Mouse (Mus musculus): ENCODE measurements around the gene Ptges2.

DNA sequence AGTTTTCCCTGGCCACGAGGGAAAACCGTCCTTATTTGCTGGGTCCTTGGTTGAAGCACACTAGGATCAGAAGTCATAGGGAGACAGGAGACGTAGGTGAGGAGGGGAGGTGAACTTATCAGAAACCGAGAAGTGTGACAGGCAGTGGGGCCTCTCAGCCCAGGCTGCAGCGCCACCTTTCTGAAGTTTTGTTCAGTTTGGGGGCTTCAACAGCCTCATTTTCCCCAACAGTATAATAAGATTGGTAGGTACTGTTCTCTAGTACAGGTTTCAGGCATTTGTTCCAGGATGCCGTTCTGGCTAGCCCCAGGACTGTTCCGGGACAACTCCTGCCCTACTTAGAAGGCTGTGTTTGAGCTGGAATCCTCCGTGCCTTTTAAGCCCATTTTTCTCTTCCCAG lies 723 bp upstream of the Ptges2 start:
- no peak for TF ChIP-seq POLR2A (IDR thresholded peaks at IDR 0.05; ENCODE audit: borderline replicate concordance, control insufficient read depth, low read depth, low read length)
- TF ChIP-seq CTCF (IDR thresholded peaks at IDR 0.05; ENCODE audit: control insufficient read depth, insufficient read depth, low read length): peak; percentile 39; the same call in 1 of the 2 replicates
